Mouse (Mus musculus) induced T-regulatory cell, adult 2 months (primary cell): ENCODE measurements around the gene Sema5a.
A peak's percentile ranks its signal among the peaks of the same experiment; 100 is the strongest.
"Not testable (repeated sequence)": the region's sequence is repeated elsewhere in the genome, so short reads cannot be mapped to it uniquely, and the experiment has no call there.

ENCODE experiments used
- DNase-seq: peaks from one replicate; pipeline ENCODE4 v3.0.0-alpha.2; 2012; ENCODE audit warnings: low read depth

The Sema5a gene

GRCm38 (mm10) chr15:32244344-32244955 lies at the start of gene Sema5a:
Sema5a (plus strand) TSS chr15:32244810.
- no peak for DNase-seq

GRCm38 (mm10) chr15:32198076-32198475 lies 46.5 kb upstream of the Sema5a start:
- DNase-seq, result no peak

- DNase-seq, result no peak
These were observed 46.0 kb upstream of the Sema5a start for GRCm38 (mm10) chr15:32198561-32198960.

GRCm38 (mm10) chr15:32203242-32203641 lies 41.4 kb upstream of the Sema5a start:
- no peak for DNase-seq

DNA sequence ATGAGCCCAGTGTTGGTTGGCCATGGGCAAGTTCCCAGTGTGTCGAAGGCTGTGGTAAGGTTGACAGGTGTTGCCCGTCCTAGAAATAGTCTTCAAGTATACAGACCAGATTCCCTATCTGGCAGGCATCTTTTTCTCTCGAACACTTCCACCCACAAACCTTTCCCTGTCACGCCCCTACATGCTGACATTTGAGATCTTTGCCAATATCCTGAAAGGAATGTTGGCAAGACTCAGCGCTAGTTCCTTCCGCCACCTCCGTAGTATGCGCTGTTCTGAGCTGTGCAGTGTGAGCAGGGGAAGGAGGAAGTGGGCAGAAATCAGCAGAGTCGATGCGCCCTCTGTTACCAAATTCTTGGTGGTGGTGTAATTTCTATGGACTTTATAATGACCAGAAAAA lies 39.7 kb upstream of the Sema5a start:
- DNase-seq, result no peak

DNA sequence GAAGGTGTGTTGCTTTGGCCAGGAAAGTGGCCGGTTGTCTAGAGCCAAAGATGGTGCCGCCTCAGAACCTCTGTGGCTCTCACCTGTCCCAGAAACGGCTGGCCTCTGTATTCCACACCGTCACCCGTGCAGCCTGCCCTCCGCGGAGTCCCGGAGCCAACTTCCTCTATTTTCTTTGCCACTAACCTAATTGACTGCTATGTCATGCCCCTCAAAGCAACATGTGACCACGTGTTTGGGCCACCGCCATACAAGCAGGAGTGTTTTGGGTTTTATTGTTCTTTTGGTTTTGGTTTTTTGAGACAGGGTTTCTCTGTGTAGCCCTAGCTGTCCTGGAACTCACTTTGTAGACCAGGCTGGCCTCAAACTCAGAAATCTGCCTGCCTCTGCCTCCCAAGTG lies 29.9 kb upstream of the Sema5a start:
- not testable (repeated sequence) for DNase-seq

DNA sequence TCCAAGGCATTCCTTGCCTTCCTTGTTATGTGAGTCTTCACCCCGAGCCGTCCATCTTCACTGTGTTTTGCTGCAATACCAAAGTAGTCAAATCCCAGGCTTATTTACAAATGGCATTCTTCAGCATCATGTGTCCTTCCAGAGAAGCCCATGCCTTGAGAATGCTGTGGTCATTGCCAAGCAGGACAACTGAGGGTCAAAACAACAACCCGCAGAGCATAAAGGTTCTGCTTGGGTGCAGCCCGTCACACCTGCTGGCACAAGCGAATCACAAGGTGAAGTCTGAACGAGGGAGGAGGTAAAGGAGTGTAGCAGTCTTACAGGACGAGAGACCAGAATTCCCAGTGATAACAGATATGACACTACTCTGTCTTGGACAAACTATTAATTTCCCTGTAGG lies 21.6 kb upstream of the Sema5a start:
- no peak for DNase-seq

DNA sequence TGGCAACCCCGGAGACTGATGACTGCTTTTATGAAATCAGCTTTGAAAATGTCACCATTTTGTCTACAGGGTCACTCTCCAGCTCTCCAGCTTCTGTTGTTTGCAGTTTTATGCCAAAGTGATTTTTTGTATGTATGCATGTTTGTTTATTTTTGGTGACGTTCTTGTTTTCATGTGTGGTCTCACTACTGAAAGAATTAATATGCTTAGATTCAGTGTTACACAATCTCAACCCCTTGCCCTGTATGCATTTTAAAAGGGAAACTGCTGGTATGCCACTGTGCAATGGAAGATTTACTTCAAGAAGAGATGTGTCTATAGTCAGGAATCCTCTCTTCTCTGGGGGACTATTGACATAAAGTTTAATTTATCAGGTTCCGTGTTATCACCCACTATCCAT lies 19.2 kb upstream of the Sema5a start:
- DNase-seq, result no peak

DNA sequence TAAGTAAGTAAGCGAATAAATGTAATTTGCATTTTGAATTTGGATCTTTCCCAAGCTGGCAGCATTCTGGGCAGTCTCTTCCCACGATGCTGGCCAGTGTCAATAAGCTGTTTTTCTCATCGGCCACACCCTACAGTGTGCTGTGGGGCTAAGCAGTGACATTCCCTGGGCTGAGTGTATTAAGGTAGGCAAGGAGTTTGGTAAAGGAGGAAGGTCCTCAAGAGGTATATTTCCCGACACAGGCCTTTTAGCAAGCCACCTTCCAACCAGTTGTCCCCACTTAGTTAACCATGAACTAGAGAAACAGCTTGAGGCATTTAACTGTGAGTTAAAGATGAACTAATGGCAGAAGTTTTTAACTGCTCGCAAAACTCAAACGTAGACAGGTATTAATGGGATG lies 18.2 kb upstream of the Sema5a start:
- DNase-seq, result no peak

- DNase-seq, result no peak
These were observed 17.7 kb upstream of the Sema5a start for GRCm38 (mm10) chr15:32226888-32227395.

GRCm38 (mm10) chr15:32230066-32230465 lies 14.5 kb upstream of the Sema5a start:
- no peak for DNase-seq

GRCm38 (mm10) chr15:32232189-32232588 lies 12.4 kb upstream of the Sema5a start:
- DNase-seq, result no peak

- DNase-seq, result not testable (repeated sequence)
These were observed 11.9 kb upstream of the Sema5a start for GRCm38 (mm10) chr15:32232666-32233141.

GRCm38 (mm10) chr15:32233451-32233850 lies 11.2 kb upstream of the Sema5a start:
- DNase-seq, result no peak

- DNase-seq, result no peak
These were observed 5.5 kb upstream of the Sema5a start for GRCm38 (mm10) chr15:32239099-32239498.

- no peak for DNase-seq
These were observed 4.5 kb upstream of the Sema5a start for GRCm38 (mm10) chr15:32240159-32240558.

DNA sequence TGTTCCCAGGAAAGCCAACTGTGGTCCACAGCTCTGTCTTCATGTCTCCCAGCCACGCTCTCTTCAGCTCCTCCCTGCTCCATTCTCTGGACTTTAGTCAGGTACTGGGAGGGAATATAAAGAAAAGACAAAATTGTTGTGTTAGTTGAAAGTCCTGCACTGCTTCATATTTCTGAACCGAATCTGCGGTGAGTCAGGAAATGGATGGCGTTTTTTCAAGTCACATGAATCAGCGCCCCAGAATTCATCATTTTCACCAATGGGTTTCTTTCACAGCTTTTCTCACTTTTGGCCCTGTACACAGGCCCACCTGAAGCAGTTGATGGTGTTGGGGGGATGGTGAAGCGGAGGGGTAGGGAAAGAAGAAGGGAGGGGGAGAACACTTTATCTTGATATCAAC lies 2.9 kb upstream of the Sema5a start:
- no peak for DNase-seq

DNA sequence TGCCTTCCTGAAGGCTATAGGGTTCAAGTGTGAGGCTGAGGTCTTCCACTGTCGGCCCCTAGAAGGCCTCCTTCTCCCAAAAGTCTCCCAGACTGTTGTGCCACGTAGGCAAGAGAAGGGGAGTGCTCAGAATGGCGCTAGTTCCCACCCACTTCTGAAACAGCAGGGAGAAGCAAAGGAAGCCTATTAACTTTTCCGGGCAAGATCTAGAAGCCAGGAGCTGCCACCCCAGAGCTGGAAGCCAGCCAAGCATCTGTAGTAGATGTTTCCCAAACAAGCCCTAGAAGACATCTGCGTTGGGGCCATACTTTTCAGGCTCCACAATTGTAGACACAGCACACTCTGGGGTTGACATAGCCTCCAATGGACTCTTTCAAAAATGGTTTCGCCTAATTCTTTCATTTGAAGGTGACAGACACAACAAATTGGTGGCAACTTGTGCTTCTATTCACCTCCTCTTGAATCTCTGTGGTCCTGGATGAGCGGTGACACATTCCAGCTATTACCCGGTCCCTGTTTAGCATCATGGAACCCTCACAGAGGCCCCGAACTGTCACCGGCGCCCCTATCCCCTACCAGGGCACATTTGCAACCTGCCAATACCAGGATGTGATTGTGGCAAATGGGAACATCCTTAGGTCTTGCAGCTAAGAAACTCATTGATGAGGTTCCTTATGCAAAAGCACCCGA lies 1.4 kb upstream of the Sema5a start:
- DNase-seq, result no peak

- no peak for DNase-seq
These were observed 786 bp upstream of the Sema5a start for GRCm38 (mm10) chr15:32243824-32244223.

DNA sequence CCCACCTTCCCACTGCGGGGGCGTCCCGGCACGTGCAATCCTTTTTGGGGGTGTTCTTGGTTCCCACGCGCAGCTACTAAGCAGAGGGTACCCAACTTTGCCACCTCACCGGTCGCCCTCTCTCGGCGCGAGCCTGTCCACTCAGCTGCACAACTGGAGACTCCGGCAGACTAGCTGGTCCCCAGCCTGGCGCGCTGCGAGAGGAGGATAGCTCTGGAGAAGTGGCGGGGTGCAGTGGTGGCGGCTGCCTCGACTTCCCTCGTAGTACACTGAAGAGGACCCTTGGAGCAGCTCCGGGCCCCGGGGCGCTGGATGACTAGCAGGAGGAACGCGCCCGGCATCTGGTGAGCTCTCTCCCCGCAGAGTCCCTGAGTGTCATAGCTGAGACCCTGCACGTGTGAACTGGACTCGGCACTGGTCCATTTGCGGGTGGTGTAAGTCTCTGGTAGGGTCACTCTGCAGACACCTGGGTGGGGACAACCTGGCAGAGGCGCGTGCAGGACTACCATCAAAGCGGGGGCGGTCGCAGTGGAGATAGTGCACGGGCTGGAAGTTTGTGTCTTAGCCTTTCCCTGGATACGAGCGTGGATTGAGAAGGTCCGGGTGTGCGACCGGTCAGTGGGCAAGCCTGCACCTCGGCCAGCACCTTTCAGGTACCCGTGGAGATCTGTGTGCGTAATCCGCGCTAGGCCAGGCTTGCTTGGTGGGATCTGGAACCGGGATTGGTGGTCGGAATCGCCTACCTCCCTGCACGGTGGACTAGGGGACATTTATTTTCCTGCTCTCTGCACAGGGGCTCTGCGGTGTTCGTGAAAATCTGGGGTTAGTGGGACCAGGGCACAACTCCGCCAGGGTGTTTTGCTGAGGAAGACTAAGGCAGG lies 586 bp downstream of the Sema5a start:
- DNase-seq, result no peak

GRCm38 (mm10) chr15:32245837-32246670 lies 1.4 kb downstream of the Sema5a start:
- DNase-seq, result peak; percentile 1

DNA sequence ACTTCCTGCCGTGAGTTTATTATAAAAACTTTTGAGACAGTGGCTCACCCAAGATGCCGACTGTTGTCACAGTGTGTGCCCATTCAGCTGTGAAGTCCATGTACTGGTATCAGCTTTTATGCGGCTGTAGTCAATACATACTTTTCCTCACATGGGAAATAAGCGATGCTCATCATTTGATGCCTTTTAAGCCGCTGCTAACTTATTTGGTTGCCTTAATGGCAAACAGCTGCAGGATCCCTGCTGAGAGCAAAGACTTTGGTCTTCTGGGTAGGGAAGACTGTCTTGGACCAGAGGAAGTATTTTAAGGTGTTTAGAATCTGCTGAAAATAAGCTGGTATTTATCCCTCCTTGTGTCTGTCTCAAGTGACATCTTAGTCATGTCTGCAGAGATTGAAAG lies 2.7 kb downstream of the Sema5a start:
- DNase-seq, result no peak
